Mouse (Mus musculus): Measurements from ENCODE around the gene Speer4c.
"Not testable (repeated sequence)": the region's sequence is repeated elsewhere in the genome, so short reads cannot be mapped to it uniquely, and the experiment has no call there.

The Speer4c gene

DNA sequence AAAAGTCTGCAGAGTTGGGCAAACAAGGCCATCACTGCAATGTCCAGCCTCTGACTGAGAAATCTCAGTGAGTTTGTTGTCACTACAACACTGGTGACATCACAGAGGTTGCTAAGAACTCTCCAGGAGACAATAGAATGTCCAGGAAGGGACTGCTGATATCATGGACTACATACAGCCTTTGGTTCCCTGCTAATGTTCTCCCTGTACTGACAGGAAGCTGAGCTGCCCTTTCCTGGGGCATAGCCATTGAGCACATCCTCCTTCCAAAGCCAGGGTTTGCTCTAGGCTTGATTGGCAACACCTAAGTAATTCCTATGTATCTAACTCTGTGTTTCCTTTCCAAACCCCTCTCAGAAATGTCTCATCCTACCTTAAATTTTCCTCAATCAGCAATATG lies at the start of gene Speer4c:
Speer4c (minus strand) TSS at position 101 of the 400 bp plus-strand sequence.
- not testable (repeated sequence) for DNase-seq (ENCODE audit: low read depth, low spot score)

DNA sequence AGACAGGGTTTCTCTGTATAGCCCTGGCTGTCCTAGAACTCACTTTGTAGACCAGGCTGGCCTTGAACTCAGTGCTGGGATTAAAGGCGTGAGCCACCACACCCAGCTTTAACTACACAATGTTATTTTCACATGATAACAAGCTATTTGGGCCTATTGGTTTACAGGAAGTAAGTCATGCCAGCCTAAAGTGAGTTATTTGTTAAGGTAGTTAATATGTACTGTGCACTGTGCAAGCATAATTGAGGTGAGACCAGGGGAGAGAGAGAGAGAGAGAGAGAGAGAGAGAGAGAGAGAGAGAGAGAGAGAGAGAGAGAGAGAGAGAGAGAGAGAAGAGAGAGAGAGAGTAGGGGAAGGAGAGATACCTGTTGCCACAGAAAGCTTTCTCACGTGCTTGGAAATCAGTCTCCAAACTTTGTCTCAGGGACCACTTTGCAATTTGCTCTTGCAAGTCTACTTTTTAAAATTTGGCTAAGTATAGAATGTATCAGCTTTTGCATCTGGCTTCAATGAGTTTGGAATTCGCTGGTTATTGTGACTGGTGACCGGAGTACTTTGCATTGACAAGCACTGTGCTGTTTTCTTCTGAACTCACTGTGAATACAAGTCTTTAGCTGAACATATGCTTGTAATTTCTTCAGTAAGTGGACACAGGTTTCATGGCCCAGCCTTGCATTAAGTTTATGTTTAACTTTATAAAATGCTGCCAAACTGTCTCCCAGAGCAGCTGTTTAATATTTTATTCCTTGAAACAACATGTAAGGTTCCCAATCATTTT lies 33.6 kb upstream of the Speer4c start:
- no peak for DNase-seq (ENCODE audit: low read depth, low spot score)

DNA sequence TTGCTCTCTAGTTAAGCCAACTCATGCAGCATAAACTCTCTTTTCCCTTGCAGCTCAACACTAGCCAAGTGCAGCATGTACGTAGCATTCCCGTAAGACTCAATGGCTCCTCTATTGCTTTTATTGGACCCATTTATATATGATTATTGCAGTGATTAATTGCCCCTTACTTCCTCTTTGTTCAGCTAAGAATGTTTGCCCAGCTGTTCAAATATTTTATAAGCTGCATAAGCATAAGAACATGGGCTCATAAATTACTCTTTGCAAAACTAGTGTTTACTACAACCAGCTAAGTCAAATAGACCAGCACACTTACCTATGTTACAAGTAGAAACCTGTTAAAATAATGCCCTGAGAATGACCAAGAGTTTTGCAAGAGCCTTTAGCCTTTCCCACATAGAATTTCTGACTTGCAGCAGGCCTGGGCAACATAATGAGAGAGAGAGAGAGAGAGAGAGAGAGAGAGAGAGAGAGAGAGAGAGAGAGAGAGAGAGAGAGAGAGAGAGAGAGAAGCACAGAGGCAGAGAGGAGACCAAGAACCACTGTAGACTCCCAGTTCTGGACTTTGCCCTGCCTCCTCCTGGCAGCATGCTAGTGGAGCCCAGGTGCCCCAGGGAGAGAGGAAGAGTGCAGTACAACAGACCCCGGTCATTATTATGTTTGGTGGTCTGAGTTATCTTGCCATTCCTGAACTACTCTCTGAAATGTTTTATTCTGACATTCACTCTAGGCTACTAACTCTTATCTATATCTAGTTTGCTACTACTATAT lies 20.2 kb upstream of the Speer4c start:
- no peak for DNase-seq (ENCODE audit: low read depth, low spot score)

GRCm38 (mm10) chr5:15702891-15703290 lies 11.2 kb downstream of the Speer4c start:
- not testable (repeated sequence) for DNase-seq (ENCODE audit: low read depth, low spot score)

GRCm38 (mm10) chr5:15697719-15698118 lies 16.4 kb downstream of the Speer4c start:
- DNase-seq (ENCODE audit: low read depth, low spot score) = not testable (repeated sequence)

GRCm38 (mm10) chr5:15691849-15692248 lies 22.2 kb downstream of the Speer4c start:
- not testable (repeated sequence) for DNase-seq (ENCODE audit: low read depth, low spot score)

- peak; percentile 13 for DNase-seq (ENCODE audit: low read depth, low spot score)
These were observed 23.2 kb downstream of the Speer4c start for GRCm38 (mm10) chr5:15690822-15691221.

GRCm38 (mm10) chr5:15689659-15690213 lies 24.3 kb downstream of the Speer4c start:
- not testable (repeated sequence) for DNase-seq (ENCODE audit: low read depth, low spot score)

DNA sequence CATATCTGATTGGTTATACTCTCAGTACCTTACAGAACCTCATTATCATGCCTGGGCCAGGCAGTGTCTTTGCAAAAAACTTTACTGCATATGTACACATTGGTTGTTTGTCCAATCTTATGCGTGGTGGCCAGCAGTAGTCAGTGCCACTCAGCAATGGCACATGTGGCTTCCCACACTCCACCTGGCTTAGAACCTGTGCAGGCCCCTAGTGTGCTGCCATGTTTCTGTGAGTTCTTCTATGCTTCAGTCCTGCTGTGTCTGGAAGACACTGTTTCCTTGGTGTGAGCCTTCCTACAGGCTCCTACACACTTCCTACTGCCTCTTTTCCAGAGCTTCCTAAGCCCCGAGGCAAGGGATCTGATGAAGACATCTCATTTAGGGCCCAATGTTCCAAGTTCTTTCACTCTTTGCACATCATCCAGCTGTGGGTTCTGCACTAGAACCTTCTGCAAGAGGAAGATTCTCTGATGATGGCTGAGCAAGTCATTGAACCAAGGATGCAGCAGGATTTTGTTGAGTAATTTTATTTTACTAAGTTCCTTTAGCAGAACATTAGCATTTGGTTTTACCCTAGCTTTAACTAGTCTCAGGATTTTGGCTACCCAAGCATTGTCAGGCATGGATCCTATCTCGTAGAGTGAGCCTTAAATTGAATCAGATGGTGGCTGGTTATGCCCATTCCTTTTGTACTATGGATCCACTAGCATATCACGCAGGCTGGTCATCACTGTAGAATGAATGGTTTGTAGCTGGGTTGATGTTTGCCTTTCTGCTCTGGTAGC lies 25.0 kb downstream of the Speer4c start:
- DNase-seq (ENCODE audit: low read depth, low spot score) = not testable (repeated sequence)

DNA sequence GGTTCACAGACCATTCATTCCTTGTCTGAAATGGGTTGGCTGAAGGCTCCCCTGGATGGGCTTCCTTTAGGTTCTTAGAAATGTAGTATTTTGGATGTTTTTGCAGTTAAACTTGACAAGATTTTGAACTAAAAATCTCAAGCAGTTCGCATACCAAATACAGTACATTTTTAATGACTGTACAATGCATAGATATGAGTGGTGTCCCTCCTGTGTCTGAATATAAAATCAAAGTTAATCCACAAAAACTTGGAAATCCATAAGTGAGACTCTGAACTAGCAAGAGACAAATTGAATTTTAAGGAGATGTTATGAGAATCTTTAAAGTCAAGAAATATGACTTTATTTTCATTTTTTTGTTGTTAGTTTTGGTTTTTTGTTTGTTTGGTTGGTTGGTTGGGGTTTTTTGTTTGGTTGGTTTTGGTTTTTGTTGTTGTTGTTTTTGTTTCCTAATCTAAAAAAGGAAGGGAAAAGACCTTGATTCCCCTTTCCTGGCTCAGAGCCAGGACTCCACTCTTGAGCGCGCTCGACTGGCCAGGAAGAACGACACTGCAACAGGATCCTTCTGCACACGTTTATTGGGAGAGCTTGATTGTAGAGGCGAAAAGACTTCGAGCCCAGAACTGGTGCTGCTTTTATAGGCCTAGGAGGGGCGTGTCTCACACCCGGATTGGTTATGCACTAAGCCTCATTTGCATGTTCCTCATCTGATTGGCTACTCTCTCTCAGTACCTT lies 32.6 kb downstream of the Speer4c start:
- not testable (repeated sequence) for DNase-seq (ENCODE audit: low read depth, low spot score)

- not testable (repeated sequence) for DNase-seq (ENCODE audit: low read depth, low spot score)
These were observed 33.8 kb downstream of the Speer4c start for GRCm38 (mm10) chr5:15679980-15680949.

- DNase-seq (ENCODE audit: low read depth, low spot score) = not testable (repeated sequence)
These were observed 35.2 kb downstream of the Speer4c start for GRCm38 (mm10) chr5:15678907-15679306.

DNA sequence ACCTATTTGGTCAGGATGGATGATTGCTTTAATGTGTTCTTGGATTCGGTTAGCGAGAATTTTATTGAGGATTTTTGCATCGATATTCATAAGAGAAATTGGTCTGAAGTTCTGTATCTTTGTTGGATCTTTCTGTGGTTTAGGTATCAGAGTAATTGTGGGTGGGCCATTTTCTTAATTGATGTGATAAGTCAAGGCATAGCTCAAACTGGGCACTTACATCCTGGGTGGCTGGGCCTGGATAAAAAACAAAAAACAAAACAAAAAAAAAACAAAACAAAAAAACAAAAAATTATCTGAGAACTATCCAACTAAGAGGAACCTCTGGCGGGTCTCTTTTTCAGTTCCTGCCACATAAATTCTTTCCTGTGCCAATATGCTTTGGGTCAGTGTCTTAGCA lies 36.3 kb downstream of the Speer4c start:
- not testable (repeated sequence) for DNase-seq (ENCODE audit: low read depth, low spot score)

GRCm38 (mm10) chr5:15674429-15675244 lies 39.4 kb downstream of the Speer4c start:
- DNase-seq (ENCODE audit: low read depth, low spot score) = not testable (repeated sequence)

DNA sequence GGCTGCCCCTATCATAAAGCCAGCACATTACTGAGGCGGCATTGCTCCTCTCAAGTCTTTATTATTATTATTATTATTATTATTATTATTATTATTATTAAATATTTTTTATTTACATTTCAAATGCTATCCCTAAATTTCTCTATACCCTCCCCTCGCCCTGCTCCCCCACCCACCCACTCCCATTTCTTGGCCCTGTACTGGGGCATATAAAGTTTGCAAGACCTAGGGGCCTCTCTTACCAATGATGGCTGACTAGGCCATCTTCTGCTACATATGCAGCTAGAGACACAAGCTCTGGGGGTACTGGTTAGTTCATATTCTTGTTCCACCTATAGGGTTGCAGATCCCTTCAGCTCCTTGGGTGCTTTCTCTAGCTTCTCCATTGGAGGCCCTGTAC lies 40.1 kb downstream of the Speer4c start:
- not testable (repeated sequence) for DNase-seq (ENCODE audit: low read depth, low spot score)

DNA sequence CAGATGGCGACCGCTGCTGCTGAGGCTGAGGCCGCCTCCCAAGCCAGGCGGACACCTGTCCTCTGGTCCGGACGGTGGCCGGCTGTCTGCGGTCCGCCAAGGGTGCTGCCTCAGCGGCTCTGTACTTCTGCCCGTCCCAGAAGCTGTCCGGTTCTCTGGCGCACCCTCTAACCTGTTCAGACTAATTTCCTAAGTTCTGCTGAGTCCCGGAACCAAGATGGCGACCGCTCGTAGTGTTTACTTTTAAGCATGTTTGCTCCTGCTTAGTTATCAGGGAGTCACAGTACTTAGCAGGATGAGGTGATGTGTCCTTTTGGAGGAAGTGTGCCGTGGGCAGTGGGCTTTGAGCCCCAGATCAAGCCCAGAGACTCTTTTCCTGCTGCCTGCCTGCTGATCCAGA lies 43.3 kb downstream of the Speer4c start:
- peak; percentile 53 for DNase-seq (ENCODE audit: low read depth, low spot score)

- not testable (repeated sequence) for DNase-seq (ENCODE audit: low read depth, low spot score)
These were observed 50.2 kb downstream of the Speer4c start for GRCm38 (mm10) chr5:15663847-15664246.
